Mouse (Mus musculus): ENCODE results near the gene BC030867.

The BC030867 gene

GRCm38 (mm10) chr11:102248630-102249230 is at the start of gene BC030867:
Gene BC030867 (plus strand): TSS chr11:102248882.
- DNase-seq (ENCODE audit: extremely low read depth, insufficient read length, low spot score), result peak; percentile 85

- no peak for DNase-seq (ENCODE audit: extremely low read depth, insufficient read length, low spot score)
Observed at GRCm38 (mm10) chr11:102199856-102200255, 48.8 kb upstream of the BC030867 start.

- DNase-seq (ENCODE audit: extremely low read depth, insufficient read length, low spot score), result no peak
Observed at GRCm38 (mm10) chr11:102201408-102201821, 47.3 kb upstream of the BC030867 start.

DNA sequence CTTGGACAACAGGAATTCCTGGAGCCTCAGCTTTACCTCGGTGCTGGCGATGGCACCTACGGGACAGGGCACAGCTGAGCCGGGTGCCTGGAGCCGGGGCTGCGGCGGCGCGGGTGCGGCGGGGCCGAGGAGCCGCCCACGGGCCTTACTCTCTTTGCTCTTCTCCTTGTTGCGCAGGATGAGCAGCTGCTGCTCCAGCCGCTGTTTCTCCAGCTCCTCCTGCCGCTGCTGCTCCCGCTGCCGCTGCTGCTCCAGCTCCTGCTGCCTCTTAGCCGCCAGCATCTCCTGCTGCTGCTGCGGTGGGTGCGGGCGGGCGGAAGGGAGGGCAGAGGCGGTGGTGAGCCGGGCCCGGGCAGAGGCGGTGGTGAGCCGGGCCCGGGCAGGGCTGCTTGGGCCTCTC is 42.2 kb upstream of the BC030867 start:
- DNase-seq (ENCODE audit: extremely low read depth, insufficient read length, low spot score), result no peak

DNA sequence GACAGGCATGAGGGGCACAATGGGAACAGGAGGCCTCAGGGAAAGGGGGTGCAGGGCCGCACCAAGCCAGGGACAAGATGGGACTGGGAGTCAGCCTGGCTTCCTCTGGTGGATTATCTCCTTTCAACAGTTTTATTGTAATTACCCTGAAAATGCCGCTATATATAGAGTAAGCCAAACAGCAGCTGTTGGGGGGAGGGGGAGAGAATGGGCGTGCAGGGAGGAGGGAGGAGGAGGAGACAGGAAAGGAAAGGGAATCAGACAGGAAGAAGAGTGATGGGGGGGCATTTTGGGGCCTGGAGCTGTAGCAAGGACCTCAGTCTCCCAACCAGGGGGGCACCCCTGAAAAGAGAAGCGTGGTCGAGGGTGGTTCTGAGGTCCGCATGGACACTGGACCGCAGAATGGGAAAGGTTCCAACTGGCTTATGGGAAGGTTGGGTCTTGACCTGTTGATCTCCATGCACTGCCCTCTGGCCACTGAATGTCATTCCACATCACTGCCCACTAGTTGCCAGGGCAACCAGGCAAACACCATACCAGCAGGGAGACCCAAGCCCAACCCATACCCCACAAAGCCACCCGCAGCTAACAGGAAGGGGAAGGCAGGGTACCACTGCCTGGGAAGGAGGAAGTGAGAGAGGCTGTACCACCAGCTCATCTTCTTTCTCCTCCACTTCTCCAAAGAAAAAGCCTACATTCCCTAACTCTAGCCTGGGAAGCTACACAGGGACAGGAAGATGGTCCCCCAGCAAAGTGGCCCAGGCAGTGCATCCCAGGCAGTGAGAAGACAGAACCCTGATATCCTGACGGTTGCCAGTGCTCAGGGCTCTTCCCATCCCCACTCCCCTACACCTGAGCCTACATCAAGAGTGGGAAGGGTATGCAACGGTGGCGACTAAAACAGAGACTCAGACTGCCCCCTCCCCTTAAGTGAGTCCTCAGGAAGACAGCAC is 40.6 kb upstream of the BC030867 start:
- no peak for DNase-seq (ENCODE audit: extremely low read depth, insufficient read length, low spot score)

DNA sequence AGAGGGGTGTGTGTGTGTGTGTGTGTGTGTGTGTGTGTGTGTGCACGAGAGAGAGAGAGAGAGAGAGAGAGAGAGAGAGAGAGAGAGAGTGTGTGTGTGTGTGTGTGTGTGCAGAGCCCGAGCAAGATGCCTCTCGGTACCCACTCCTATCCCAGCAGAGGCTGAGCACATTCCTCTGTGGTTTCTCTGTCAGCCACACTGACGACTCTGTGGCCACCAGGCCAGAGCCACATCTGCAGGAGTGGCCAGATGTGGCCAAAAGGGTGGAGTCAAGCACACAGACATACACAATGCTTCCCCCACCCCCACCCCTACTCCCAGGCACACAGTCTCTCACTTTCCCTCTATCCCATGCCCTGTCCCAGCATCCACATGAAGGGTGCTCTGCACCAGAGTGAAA is 39.8 kb upstream of the BC030867 start:
- DNase-seq (ENCODE audit: extremely low read depth, insufficient read length, low spot score), result peak; percentile 81

DNA sequence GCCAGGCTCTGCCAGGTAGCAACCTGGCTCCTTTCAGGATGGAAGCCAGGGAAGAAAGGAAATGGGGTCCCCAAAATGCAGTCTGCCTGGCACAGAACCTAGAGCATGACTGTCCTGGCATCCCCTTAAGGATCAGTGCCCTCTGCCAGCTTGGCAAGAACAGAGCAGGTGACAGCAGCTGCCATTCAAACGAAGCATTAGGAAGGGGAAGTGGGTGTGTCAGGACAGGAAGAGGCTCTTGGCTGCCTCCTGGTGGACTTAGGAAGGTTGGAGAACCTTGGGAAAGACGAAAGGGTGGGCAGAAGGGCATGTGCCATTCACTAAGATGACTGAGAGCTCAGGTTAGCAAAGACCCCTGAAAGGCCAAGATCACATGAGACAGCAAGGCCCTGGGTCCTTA is 38.9 kb upstream of the BC030867 start:
- no peak for DNase-seq (ENCODE audit: extremely low read depth, insufficient read length, low spot score)

DNA sequence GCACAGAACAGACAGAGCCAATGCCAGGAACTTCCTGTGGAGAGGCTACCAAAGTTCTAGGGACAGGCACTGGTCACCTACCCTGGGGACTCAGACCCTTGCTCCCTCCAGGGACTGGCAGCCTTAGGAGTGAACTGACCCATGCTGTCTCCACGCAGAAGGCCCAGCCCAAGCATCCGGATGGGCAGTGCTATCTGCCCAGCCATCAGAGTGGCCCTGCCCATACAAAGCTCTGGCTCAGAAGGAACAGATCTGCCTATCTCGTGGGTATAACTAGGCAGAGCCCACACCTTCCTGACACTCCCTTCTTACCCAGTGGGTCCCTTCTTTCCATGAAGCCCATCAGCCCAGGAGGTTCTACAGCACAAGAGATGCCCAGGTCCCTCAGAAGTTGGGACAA is 38.5 kb upstream of the BC030867 start:
- DNase-seq (ENCODE audit: extremely low read depth, insufficient read length, low spot score), result no peak

DNA sequence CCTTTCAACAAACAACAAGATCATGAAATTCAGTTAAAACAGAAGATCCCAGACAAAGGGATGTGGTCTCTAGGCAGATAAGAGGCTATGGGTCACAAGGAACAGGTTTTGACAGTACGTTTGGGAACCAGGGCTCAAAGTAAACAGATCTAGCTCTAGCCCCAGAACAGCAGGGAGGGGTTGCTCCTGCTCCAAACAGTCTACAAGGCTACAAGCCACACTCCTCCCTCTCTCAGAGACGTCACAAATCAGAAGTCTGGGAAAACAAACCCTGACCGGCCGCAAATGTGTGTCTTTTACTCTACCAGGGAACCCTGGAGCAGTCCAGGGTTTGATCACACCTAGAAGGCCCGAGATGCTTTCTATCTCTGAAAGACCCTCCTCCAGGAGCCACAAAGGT is 37.7 kb upstream of the BC030867 start:
- no peak for DNase-seq (ENCODE audit: extremely low read depth, insufficient read length, low spot score)

- DNase-seq (ENCODE audit: extremely low read depth, insufficient read length, low spot score), result no peak
Observed at GRCm38 (mm10) chr11:102211936-102212341, 36.7 kb upstream of the BC030867 start.

DNA sequence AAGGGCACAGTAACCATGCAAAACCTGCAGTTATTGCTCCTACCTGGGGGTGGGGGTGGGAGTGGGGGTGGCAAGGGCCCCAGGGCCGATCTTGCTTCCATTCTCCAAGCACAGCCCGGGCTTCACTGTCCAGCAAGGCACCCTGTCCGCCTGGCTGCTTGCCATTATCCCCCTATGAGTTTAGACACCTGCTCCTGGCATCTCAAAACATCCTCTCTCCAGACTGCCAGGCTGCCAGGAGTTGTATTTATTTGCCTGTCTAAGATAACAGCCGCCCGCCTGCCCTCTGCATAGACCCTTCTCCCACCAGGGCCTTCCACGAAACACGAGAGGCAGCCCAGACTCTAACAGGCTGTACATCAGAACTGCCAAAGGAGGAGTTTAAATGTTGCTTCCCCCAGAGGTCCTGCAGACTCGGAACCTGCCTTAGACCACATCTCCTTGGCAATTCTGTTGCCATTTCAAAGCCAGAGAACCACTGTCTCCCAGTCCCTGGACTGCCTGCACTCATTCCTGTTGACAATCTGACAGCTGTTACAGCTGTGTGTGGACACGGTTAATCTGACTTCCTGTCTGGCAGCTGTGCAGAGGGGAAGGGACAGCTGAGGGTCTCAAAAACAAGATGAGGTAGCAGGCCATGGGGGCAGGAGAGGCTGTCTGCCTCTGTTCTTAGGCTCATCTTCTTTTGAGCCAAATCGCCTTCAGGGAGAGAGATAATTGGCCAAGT is 34.1 kb upstream of the BC030867 start:
- no peak for DNase-seq (ENCODE audit: extremely low read depth, insufficient read length, low spot score)

DNA sequence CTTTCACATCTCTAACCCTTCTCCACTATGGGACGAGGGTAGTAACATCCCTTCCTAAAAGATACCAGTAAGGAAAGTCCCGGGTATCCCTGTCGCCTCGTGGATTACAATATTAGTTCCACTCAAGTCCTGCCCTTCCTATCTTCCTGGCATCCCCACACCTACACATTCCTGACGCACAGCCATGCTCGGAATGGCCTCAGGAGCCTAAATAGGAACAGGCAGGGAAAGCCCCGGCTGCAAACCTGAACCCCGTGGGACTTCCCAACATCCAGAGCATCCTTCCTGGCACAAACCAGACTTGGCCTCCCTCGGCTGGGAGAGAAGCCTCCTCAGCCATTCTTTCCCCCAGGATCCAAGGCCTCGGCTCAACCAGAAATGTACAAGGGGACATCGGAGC is 33.2 kb upstream of the BC030867 start:
- DNase-seq (ENCODE audit: extremely low read depth, insufficient read length, low spot score), result no peak

DNA sequence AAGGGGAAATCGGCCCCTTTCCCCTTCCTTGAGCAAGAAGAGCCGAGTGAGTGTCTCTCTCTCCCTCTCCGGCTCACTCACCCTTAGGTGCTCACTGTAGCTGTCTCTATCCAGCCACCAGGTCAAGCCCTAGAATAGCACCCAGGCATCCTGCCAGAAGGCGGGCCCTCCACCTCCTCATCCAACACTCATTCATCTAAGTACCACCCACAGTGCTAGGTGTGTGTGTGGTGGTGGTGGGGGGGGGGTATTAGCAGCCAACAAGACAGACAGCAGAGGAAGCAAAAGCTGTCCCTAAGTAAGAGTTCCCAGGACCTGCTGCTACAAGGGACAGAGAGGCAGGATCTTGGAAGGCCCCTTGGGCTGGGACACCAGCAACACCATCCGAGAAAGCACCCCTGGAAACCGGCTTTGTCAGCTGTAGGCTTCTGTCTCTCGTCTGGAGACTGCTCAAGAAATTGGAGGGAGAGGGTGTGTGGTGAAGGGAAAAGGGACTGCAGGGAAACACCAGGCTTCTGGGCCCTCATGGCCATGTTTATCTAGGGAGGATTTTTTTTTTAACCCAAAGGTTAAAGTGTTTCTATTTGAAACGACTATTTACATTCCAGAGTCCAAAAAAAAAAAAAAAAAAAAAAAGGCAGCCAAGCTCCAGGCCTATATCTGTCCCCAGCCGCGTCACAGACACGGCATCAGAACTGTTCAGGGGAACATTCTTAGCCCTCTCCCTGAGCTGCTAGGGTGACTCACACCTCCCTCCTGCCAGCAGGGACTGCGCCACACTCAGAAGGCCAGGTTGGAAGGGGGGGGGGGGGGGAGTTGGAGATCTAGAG is 32.4 kb upstream of the BC030867 start:
- peak; percentile 77 for DNase-seq (ENCODE audit: extremely low read depth, insufficient read length, low spot score)

DNA sequence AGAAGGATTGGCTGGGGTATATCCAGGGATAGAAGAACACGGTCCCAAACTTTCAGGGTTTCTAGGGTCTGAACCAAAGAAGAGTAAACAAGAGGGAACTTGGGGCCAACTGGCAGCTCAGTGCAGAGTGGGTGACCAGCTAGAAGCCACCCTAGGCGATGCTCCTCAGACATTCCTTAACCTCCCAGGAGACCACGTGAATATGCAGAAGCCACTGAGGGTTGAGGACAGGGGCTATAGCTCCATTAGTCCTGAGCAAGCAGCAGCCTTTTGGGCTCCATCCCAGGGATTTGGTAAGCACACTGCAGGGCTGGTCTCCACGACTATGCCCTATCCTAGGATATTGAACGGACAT is 31.8 kb upstream of the BC030867 start:
- no peak for DNase-seq (ENCODE audit: extremely low read depth, insufficient read length, low spot score)

- DNase-seq (ENCODE audit: extremely low read depth, insufficient read length, low spot score), result peak; percentile 66
Observed at GRCm38 (mm10) chr11:102217396-102217795, 31.3 kb upstream of the BC030867 start.

GRCm38 (mm10) chr11:102217876-102218430 is 30.7 kb upstream of the BC030867 start:
- DNase-seq (ENCODE audit: extremely low read depth, insufficient read length, low spot score), result no peak

DNA sequence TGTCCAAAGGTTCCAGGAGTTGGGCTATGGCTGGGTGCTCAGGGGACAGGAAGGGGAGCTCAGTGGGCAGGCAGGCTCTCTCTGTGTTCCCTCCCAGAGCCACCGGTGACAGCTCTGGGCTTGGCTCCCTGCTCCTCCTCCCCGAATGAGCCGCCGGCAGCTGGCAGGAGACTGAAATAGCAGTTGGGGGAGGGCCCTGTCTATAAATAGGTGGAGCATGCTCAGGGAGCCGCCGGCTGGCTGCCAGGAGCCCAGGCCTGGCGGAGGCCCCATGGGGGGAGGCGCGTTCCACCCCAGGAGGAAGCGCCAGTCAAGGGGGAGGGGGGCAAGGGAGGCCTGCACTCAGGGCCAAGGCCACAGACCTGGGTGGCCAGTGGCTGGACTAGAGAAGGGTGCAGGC is 29.9 kb upstream of the BC030867 start:
- DNase-seq (ENCODE audit: extremely low read depth, insufficient read length, low spot score), result peak; percentile 96

DNA sequence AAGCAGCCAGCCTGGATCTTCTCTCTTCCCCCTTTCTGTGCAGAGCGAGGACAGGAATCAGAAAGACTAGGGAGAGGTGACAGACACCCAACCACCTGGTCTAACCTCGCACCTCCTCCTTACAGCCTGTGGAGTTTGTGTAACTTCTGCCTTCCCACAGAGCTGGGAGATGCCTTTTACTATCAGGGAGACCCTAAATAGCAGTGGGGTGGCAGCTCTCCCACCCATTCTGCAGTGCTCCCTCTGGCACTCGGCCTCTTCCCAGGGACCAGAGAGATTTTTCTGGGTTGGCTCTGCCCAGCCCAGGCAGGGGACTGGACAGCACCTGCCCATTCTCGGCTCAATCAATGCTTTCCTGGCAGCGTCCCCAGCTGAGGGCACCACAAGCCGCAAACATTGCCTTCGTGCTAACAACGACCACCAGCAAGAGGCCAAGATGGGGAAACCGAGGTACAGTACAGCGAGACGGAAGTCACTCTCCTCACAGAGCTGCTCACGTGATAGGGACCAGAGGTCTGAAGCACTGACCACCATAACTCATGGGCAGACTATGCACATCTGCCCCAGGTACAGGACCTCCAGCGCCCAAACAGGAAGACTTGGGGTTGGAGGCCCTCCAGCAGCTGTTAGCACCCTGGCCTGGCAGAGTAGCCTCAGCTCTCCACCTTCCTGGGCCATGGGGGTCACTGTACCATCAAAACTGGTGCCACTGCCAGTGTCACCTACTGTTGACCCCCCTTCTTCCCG is 29.3 kb upstream of the BC030867 start:
- DNase-seq (ENCODE audit: extremely low read depth, insufficient read length, low spot score), result no peak

GRCm38 (mm10) chr11:102219994-102220346 is 28.7 kb upstream of the BC030867 start:
- DNase-seq (ENCODE audit: extremely low read depth, insufficient read length, low spot score), result no peak

- no peak for DNase-seq (ENCODE audit: extremely low read depth, insufficient read length, low spot score)
Observed at GRCm38 (mm10) chr11:102220451-102220850, 28.2 kb upstream of the BC030867 start.
